Mouse (Mus musculus): ENCODE measurements around the gene Clrn3. TPM values are rescaled to one million over a fixed set of nuclear protein-coding genes. Genes with fewer than 3 reads are reported as not detected.
A peak's percentile ranks its signal among the peaks of the same experiment; 100 is the strongest.

Gene Clrn3
- polyA plus RNA-seq, 1 experiment from 2014 or later = 0.13 TPM

- peak; percentile 17 for DNase-seq (ENCODE audit: low spot score)
These were observed 40.1 kb downstream of the Clrn3 start for GRCm38 (mm10) chr7:135488214-135488810.

- DNase-seq (ENCODE audit: low spot score) = peak; percentile 65
These were observed 41.0 kb downstream of the Clrn3 start for GRCm38 (mm10) chr7:135487423-135487822.

GRCm38 (mm10) chr7:135486645-135487382 is 41.6 kb downstream of the Clrn3 start:
- DNase-seq (ENCODE audit: low spot score) = no peak

DNA sequence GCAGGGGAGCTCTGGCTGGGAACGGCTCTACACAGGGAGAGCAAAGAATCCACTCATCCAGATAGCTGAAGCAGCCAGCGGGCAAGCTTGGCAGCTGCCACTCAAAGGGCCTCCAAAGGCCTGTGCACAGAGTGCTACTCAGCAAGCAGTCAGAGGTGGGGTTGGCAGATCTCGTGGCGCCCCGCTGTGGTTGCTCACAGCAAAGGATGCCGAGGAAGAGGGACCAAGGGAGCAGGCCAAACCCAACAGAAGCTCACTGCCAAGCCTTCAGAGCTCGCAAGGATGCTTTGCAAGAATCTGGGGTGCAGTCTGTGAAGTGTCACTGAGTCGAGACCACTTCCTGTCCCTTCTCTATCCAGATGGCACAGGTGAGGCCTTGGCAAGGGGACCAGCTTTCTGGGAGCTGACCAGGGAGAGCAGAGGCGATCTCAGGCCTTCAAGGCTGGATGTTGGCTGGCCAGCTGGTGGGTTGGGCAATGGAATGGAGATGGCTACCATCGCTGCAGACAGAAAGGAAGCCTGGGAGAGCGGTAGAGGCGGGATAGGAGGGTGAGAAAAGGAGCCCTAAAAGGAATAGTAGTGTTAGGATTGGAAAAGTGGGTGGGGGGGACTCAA is 42.6 kb downstream of the Clrn3 start:
- DNase-seq (ENCODE audit: low spot score) = peak; percentile 35

DNA sequence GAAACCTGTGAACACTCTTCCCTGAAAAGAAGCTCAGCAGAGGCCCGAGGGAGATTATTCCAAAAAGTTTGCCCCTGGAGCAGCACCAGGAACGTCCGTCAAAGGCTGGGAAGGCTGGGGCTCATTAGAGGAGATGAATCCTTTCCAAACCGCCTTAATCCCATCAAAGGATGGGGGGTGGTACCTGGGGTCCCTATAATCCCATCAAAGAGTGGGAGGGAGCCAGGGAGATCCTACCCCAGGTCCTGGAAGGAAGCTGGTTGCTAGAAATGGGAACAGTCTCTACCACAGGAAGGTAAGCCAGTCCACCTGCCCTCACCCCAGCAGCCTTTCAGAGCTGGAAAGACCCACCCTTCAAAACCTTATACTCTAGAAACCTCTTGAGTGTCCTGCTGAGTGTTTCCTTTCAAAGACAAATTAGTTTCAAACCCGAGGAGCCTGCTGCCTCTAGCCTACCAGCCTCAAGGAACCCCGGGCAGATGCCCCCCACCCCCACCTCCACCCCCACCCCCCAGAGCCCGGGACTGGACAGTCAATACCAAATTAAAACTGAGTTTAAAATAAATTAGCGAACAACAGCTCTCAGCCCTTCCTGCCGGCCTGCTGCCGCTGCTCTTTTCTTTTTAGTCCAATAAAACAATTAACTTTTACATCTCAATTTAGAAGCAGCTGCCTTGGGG is 43.2 kb downstream of the Clrn3 start:
- no peak for DNase-seq (ENCODE audit: low spot score)

DNA sequence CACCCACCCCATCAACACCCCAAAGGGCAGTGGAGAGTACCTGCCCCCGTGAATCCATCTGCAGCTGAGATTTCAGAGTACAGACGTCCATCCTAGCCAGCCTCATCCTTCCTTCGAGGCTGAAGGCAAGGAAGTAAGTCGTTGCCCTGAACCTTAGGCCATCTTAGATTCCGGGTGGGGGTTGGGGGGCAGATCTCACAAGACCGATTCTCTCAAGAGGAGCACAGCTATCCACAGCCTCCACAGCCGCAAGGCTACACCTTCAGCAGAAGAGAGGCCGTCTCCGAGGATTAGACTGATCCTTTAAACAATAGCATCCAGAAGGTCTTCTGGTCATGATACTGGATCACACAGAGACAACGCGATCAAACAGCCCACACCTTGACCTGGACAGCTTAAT is 44.1 kb downstream of the Clrn3 start:
- DNase-seq (ENCODE audit: low spot score) = no peak

GRCm38 (mm10) chr7:135483751-135484150 is 44.7 kb downstream of the Clrn3 start:
- no peak for DNase-seq (ENCODE audit: low spot score)

- DNase-seq (ENCODE audit: low spot score) = no peak
These were observed 47.3 kb downstream of the Clrn3 start for GRCm38 (mm10) chr7:135481150-135481549.

GRCm38 (mm10) chr7:135479912-135480311 is 48.5 kb downstream of the Clrn3 start:
- DNase-seq (ENCODE audit: low spot score) = no peak

DNA sequence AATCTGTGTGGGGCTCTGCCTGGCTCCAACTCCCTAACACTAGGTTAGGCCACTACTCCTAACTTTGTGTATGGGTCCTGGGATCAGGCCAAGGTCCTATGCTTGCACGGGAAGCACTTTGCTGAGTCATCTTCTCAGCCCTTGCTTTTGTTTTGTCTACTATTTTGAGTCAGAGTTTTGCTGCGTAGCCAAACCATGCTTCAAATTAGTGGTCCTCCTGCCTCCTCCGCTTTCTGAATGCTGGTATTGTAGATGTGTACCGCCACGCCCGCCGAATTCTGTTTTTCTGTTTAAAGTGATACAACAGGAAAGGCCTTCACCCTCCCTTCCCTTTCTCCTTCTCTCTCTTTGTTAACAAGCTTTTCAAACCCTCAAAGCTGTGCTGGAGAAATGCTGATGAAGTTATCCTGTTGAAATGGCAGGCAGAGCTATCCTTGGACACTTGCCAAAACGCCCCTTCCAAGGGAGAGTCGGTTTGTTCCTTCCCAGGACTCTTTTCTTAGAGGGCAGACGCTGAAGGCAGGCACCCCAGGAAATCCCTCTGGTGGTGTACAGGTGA is 49.1 kb downstream of the Clrn3 start:
- DNase-seq (ENCODE audit: low spot score) = no peak

DNA sequence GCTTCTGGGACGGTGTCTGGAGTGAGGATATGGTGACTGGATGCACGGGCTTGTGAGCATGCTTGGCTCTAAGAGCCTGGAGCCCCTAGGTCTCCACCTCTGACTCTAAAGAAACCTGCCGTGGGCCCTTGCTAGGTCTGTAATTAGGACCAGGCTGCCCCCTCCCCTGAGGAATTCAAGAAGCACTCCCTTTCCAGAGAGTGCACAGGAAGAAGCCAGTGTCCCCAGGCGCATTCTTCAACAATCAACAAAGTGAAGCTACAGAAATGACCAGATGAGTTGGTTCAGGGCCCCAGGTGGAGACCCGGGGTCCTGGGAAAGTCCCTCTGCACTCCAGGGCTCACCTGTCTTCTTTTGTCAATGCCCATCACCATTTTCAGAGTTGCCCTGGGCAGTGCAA is 51.2 kb downstream of the Clrn3 start:
- DNase-seq (ENCODE audit: low spot score) = no peak

- no peak for DNase-seq (ENCODE audit: low spot score)
These were observed 52.5 kb downstream of the Clrn3 start for GRCm38 (mm10) chr7:135475981-135476380.

GRCm38 (mm10) chr7:135470319-135470718 is 58.1 kb downstream of the Clrn3 start:
- DNase-seq (ENCODE audit: low spot score) = no peak

- no peak for DNase-seq (ENCODE audit: low spot score)
These were observed 59.8 kb downstream of the Clrn3 start for GRCm38 (mm10) chr7:135468631-135469030.

DNA sequence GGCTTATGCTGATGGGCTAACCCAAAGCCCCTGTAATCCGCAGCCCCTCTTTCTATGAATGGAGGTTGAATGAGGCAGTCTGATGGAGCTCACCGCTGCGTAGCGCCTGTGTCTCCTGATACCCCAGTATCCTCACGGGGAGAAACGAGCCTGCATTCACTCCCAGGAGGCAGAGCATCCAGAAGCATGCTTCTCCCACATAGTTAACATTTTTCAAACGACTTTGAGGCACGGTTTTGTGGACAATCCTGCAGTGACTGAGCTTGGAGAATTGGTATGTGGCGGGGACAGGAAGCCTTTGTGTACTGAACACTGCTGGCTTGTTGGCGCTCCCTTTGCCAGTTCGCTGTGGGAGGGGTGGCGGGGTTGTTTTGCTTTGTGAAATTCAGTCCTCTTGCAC is 63.2 kb downstream of the Clrn3 start:
- DNase-seq (ENCODE audit: low spot score) = no peak

DNA sequence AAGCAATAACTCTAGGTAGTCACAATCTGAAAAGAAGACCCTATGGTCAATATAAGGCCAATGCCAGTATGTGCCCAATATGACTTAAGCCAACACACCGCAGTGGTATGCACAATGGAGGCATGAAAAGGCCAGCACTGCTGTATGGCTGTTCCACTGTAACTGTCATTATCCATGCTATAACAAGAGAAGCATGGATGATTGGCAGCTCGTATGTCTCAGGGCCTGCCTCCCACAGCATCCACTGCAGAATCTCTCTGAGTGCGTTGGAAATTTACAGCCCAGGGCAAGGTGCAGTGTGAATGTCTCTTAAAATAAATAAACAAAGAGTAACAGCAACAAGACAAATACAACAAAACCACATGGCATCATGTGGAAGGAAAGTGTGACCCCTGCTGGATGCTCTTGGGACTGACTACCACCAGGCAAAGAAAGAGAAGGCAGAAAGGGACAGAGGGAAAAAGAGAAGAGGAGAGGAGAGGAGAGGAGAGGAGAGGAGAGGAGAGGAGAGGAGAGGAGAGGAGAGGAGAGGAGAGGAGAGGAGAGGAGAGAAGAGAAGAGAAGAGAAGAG is 63.7 kb downstream of the Clrn3 start:
- DNase-seq (ENCODE audit: low spot score) = peak; percentile 17

MicroRNA genes within 50 kb of the gene (microRNA counts, 519-probe panel; counts per million panel counts)
- microRNA mmu-miR-1962 = 473 counts per million, percentile 71 among the panel's probes with 10 or more counts

Small RNA genes lying within 50 kb of the gene (microRNA-seq; reads per million reads assigned to microRNA genes)
- not detected for gene Mir1962 (ENCODE audit: borderline number of aligned reads)

Other genes starting within 250 kb of the Clrn3 start
- 0.12 and 0.22 TPM in 2 replicates for gene Foxi2, start 118.3 kb downstream of the Clrn3 start, polyA plus RNA-seq (2015; fragmentation: Nextera tagmentation; extraction: Ambion mirVana)
- 12.7 and 17.3 TPM in 2 replicates for gene Ptpre, start 8.8 kb upstream of the Clrn3 start, polyA plus RNA-seq (2015; fragmentation: Nextera tagmentation; extraction: Ambion mirVana)
- gene Mki67, start 187.7 kb upstream of the Clrn3 start, polyA plus RNA-seq (2015; fragmentation: Nextera tagmentation; extraction: Ambion mirVana) = 47.6 and 52.3 TPM in 2 replicates